Mouse (Mus musculus) CD4-positive naive resting alpha-beta T cell, adult 57 days (primary cell): Measurements from ENCODE around the gene Lrrc25. TPM values are rescaled to one million over a fixed set of nuclear protein-coding genes. Genes with fewer than 3 reads are reported as not detected.

ENCODE experiments used
- total RNA-seq: library from RNA; stranded (reverse); gene quantifications from one replicate; pipeline ENCODE4 v1.2.4, GENCODE M21; 2023

Gene Lrrc25
- 1.2 TPM for total RNA-seq

GRCm38 (mm10) chr8:70615894-70616293 lies at the start of gene Lrrc25:
Gene Lrrc25, plus strand, starts transcription at chr8:70616155.

GRCm38 (mm10) chr8:70593961-70594609 lies 21.9 kb upstream of the Lrrc25 start, which contains the start of gene Isyna1:
Gene Isyna1, plus strand, starts transcription at chr8:70594373.

GRCm38 (mm10) chr8:70608749-70609367 lies 7.1 kb upstream of the Lrrc25 start, which contains the start of gene Ssbp4:
Gene Ssbp4, minus strand, starts transcription at chr8:70608872.

DNA sequence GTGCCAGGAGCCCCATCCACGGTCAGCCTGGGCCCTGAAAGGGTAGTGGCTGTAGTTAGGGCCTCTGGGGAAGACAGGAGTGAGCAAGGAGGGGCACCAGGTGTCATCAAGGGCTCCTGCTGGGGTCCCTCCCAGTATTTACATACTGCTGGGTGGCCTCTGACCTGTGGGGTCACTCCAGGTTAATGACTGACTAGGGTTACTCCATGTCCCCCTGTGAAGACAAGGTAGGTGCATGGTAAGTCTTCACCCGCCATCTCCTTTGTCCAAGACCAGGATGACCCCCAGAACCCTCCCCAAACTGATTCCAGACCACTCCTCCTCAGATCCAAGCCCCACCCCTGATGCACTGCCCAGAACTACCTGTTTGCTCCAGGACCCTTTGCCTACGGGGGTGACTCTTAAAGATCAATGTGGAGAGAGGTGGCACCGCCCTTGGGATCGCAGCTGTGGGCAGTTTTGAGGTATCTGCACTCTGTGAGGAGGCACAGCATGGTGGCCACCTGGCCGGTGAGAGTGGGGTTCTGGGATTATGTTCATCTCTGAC lies 16.5 kb downstream of the Lrrc25 start, which contains the start of gene Gdf15:
Gene Gdf15, minus strand, starts transcription at position 111 of the 547 bp plus-strand sequence.

GRCm38 (mm10) chr8:70660273-70660725 lies 44.3 kb downstream of the Lrrc25 start, which contains the start of gene Pgpep1:
Gene Pgpep1, minus strand, starts transcription at chr8:70660388.

Other genes with a start within 250 kb of the Lrrc25 start
- gene Comp, start 242.6 kb upstream of the Lrrc25 start, total RNA-seq = 0.83 TPM
- 28.3 TPM for gene Crtc1, start 176.6 kb upstream of the Lrrc25 start, total RNA-seq
- gene Klhl26, start 139.2 kb upstream of the Lrrc25 start, total RNA-seq = 8.8 TPM
- not detected for gene Tmem59l, start 128.8 kb upstream of the Lrrc25 start, total RNA-seq
- not detected for gene Crlf1, start 123.0 kb upstream of the Lrrc25 start, total RNA-seq
- gene Rex1bd, start 109.4 kb upstream of the Lrrc25 start, total RNA-seq = 58.5 TPM
- 3,579 TPM for gene Uba52, start 105.4 kb upstream of the Lrrc25 start, total RNA-seq
- 280 TPM for gene Fkbp8, start 88.4 kb upstream of the Lrrc25 start, total RNA-seq
- 55.7 TPM for gene Kxd1, start 88.2 kb upstream of the Lrrc25 start, total RNA-seq
- 33.6 TPM for gene Ell, start 76.7 kb upstream of the Lrrc25 start, total RNA-seq
- 86.9 TPM for gene Isyna1, start 21.8 kb upstream of the Lrrc25 start, total RNA-seq
- gene Ssbp4, start 7.3 kb upstream of the Lrrc25 start, total RNA-seq = 116 TPM
- gene Gdf15, start 16.3 kb downstream of the Lrrc25 start, total RNA-seq = not detected
- 2.0 TPM for gene Pgpep1, start 44.2 kb downstream of the Lrrc25 start, total RNA-seq
- gene Lsm4, start 57.1 kb downstream of the Lrrc25 start, total RNA-seq = 109 TPM
- gene Jund, start 82.8 kb downstream of the Lrrc25 start, total RNA-seq = 1,593 TPM
- 9.8 TPM for gene Iqcn, start 87.3 kb downstream of the Lrrc25 start, total RNA-seq
- gene Gm3336, start 102.4 kb downstream of the Lrrc25 start, total RNA-seq = not detected
- 0.30 TPM for gene Pde4c, start 107.6 kb downstream of the Lrrc25 start, total RNA-seq
- 7.0 TPM for gene Rab3a, start 138.5 kb downstream of the Lrrc25 start, total RNA-seq
- gene Mpv17l2, start 144.8 kb downstream of the Lrrc25 start, total RNA-seq = 19.3 TPM
- 18.3 TPM for gene Pik3r2, start 160.6 kb downstream of the Lrrc25 start, total RNA-seq
- 171 TPM for gene Mast3, start 188.9 kb downstream of the Lrrc25 start, total RNA-seq
- gene Il12rb1, start 192.3 kb downstream of the Lrrc25 start, total RNA-seq = 2.2 TPM
- 38.4 TPM for gene Arrdc2, start 223.6 kb downstream of the Lrrc25 start, total RNA-seq
- gene Kcnn1, start 247.1 kb downstream of the Lrrc25 start, total RNA-seq = not detected